Mouse (Mus musculus) small intestine, adult 2 months (tissue): ENCODE measurements around the gene Entpd6. TPM values are rescaled to one million over a fixed set of nuclear protein-coding genes. Genes with fewer than 3 reads are reported as not detected.

Experiments used
- H3K27ac ChIP-seq: fragments of 200-500 bp; 2 replicates; pipeline ENCODE4 v1.5.1; 2012; ENCODE audit warnings: low read depth, low read length, control low read depth, inconsistent platforms; ENCODE audit not compliant: insufficient read depth
- H3K27me3 ChIP-seq: fragments of 200-500 bp; 2 replicates; pipeline ENCODE4 v1.6.1; 2012; ENCODE audit warnings: mild to moderate bottlenecking, moderate library complexity, low read length, inconsistent platforms; ENCODE audit not compliant: control insufficient read depth, insufficient read depth
- H3K36me3 ChIP-seq: fragments of 200-500 bp; 2 replicates; pipeline ENCODE4 v1.6.1; 2012; ENCODE audit warnings: mild to moderate bottlenecking, low read length, control low read depth, inconsistent platforms; ENCODE audit not compliant: control insufficient read depth, insufficient read depth
- H3K4me1 ChIP-seq: fragments of 200-500 bp; 2 replicates; pipeline ENCODE4 v1.6.1; 2012; ENCODE audit warnings: low read length, inconsistent platforms, mixed read lengths; ENCODE audit not compliant: control insufficient read depth, insufficient read depth, insufficient read length
- H3K4me3 ChIP-seq: fragments of 200-500 bp; 2 replicates; pipeline ENCODE4 v1.5.1; 2012; ENCODE audit warnings: low read depth, mild to moderate bottlenecking, control low read depth, inconsistent platforms, low read length, moderate library complexity
- CTCF ChIP-seq: fragments of 200-500 bp; IDR thresholded peaks from 2 replicates; pipeline ENCODE4 v1.5.1; 2012; ENCODE audit warnings: low read depth, mild to moderate bottlenecking, control low read depth, inconsistent platforms, low read length, moderate library complexity, mixed read lengths; ENCODE audit not compliant: insufficient replicate concordance, insufficient read length; ENCODE audit errors: extremely low read depth
- POLR2A ChIP-seq: fragments of 200-500 bp; IDR thresholded peaks from 2 replicates; pipeline ENCODE4 v1.6.1; 2012; ENCODE audit warnings: low read depth, mild to moderate bottlenecking, control low read depth, inconsistent platforms, low read length, moderate library complexity
- WGBS: fragments of 180-500 bp; shearing (Covaris S2); methylation state at CpG from one replicate; pipeline ENCODE4 v1.1.7; 2018; 5-methylcytosine and 5-hydroxymethylcytosine counted together
- polyA plus RNA-seq: library from polyadenylated mRNA; depleted of rRNA; stranded (reverse); fragments of >200 nt; gene quantifications from 2 replicates; pipeline ENCODE4 v1.2.3, GENCODE M21; 2012

Entpd6 gene
- polyA plus RNA-seq, 1 experiment: 19.8 TPM

GRCm38 (mm10) chr2:150787234-150787771, 38.5 kb downstream of the Entpd6 start:
- 3% methylated on average over 23 of the region's 23 CpGs for WGBS
- Histone ChIP-seq H3K4me1 (no peaks in the 10 kb centered on the region), H3K27ac (no peak overlapping the region), H3K4me3 (peak overlapping the region; percentile 85), H3K36me3 (0 out of 2 replicates have a peak, but pooled peaks cover under 1% of the 10 kb centered on the region), H3K27me3 (no peaks in the 10 kb centered on the region)
- TF ChIP-seq POLR2A (no peak), CTCF (no peak)

DNA sequence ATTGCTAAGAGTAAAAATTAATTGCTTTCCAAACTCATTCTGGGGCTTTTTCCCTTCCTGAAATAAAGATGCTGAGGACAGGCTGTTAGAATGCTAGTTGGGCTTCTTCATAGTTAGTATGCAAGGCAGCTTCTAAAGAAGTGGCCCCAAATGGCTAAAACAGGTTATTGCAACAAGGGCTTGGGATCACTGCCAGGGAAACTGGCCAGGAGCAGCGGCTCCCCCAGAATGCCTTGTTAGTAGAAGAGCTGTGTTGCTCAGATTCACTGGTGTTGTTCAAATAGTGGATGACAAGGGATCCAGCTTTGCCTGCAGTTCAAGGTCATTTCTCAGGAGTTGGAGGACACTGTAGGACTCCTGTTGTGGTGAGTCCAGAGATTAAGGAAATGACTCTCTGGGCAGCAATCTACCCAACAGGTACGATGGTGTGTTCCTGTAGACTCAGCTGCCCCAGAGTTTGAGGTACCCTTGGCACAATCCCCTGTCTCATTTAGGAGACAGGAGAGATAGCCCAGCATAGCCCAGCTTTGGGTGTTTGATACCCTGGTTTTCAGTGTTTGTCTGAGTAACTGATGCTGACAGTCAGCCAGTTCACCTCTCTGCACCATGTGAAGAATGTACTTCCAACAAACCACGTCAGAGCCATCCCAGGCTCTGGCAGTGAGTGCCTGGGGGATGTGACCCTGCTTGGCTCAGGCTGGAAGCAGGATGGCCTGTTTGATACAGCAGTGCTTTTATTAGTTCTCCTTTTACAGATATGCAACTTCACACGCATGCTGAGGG, 40.1 kb downstream of the Entpd6 start:
- Histone ChIP-seq H3K36me3 (peaks cover 8% of the 10 kb centered on the region), H3K27ac (peak overlapping the region; percentile 21; the same call in 1 of the 2 replicates), H3K27me3 (no peaks in the 10 kb centered on the region), H3K4me1 (no peaks in the 10 kb centered on the region), H3K4me3 (no peak overlapping the region)
- TF ChIP-seq POLR2A (no peak), CTCF (no peak)
- 37% methylated on average over 4 of the region's 4 CpGs for WGBS

DNA sequence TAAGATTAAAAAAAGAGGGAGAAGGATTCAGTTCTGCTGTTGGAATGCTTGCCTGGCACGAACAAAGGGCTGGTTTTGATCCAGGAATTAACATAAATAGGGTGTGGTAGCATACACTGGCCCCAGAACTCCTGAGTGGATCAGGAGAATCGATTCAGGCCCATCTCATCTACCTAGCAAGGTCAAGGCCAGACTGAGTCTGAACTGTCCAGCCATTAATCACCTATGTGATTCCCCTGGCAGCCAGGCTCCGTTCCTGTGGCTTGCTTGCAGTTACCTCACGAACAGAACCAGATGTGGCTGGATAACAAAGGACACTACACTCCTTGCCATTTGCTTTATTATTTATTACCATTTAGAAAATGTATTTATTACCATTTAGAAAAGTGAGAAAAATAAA, 44.5 kb downstream of the Entpd6 start:
- H3K36me3 ChIP-seq: peaks cover 9% of the 10 kb centered on the region
- WGBS: 60% methylated on average over 4 of the region's 4 CpGs
- H3K27me3 ChIP-seq: no peaks in the 10 kb centered on the region
- H3K27ac ChIP-seq: no peak overlapping the region
- H3K4me3 ChIP-seq: no peak overlapping the region
- H3K4me1 ChIP-seq: peaks cover 2% of the 10 kb centered on the region; the same call in 1 of the 2 replicates
- no peak for TF ChIP-seq CTCF
- TF ChIP-seq POLR2A: no peak

DNA sequence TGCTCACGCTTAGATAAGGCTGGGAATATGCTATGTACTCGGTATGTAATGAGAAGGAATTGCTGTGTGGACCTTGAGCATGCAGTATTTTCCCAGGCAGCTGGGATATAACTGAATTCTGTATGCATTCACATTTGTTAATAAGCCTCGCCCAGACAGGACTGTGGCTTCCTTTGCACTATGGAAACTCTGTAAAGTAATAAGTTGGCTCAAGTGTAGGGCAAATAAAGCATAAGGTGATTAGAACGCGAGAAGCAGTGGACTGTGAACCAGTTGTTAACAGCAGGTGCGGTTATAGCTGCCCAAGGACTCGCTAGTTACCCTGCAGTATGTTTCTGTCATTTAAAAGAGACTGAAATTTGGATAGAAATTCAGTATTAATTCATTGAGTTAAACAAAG, 49.2 kb downstream of the Entpd6 start:
- Histone ChIP-seq H3K4me3 (no peak overlapping the region), H3K27ac (no peak overlapping the region), H3K27me3 (no peaks in the 10 kb centered on the region), H3K36me3 (peaks cover 17% of the 10 kb centered on the region), H3K4me1 (peaks cover 2% of the 10 kb centered on the region; the same call in 1 of the 2 replicates)
- WGBS: 29% methylated on average over 7 of the region's 7 CpGs
- no peak for TF ChIP-seq POLR2A
- TF ChIP-seq CTCF: no peak

- TF ChIP-seq CTCF (no peak), POLR2A (no peak)
- 61% methylated on average over 5 of the region's 5 CpGs for WGBS
- Histone ChIP-seq H3K27me3 (no peaks in the 10 kb centered on the region), H3K27ac (no peak overlapping the region), H3K4me1 (peaks cover 2% of the 10 kb centered on the region; the same call in 1 of the 2 replicates), H3K4me3 (no peak overlapping the region), H3K36me3 (peaks cover 20% of the 10 kb centered on the region)
These were observed 51.8 kb downstream of the Entpd6 start for GRCm38 (mm10) chr2:150800616-150801015.

- WGBS: 97% methylated on average over 1 of the region's 1 CpGs
- no peak overlapping the region for H3K4me3 ChIP-seq
- H3K36me3 ChIP-seq: peaks cover 32% of the 10 kb centered on the region
- TF ChIP-seq POLR2A (no peak), CTCF (no peak)
- no peaks in the 10 kb centered on the region; the same call in 1 of the 2 replicates for H3K4me1 ChIP-seq
- no peaks in the 10 kb centered on the region for H3K27me3 ChIP-seq
- no peak overlapping the region for H3K27ac ChIP-seq
These were observed 54.2 kb downstream of the Entpd6 start for GRCm38 (mm10) chr2:150803035-150803434.

GRCm38 (mm10) chr2:150808381-150808780, 59.5 kb downstream of the Entpd6 start:
- Histone ChIP-seq H3K36me3 (peaks cover 56% of the 10 kb centered on the region), H3K4me3 (no peak overlapping the region), H3K4me1 (no peaks in the 10 kb centered on the region), H3K27me3 (no peaks in the 10 kb centered on the region), H3K27ac (no peak overlapping the region)
- TF ChIP-seq POLR2A: no peak
- no peak for TF ChIP-seq CTCF
- WGBS: 85% methylated on average over 6 of the region's 6 CpGs

- no peak for TF ChIP-seq CTCF
- TF ChIP-seq POLR2A: no peak
- no peak overlapping the region for H3K4me3 ChIP-seq
- no peaks in the 10 kb centered on the region for H3K4me1 ChIP-seq
- H3K27me3 ChIP-seq: no peaks in the 10 kb centered on the region
- H3K27ac ChIP-seq: no peak overlapping the region
- H3K36me3 ChIP-seq: peaks cover 58% of the 10 kb centered on the region
- WGBS: 93% methylated on average over 6 of the region's 6 CpGs
These were observed 60.0 kb downstream of the Entpd6 start for GRCm38 (mm10) chr2:150808812-150809211.
